In genomic region chr5:135544865-135545797, GRCm38 (mm10) we compare ENCODE assay signal across 8 mouse cellular contexts. TPM values are rescaled to one million over a fixed set of nuclear protein-coding genes. Genes with fewer than 3 reads are reported as not detected.
DNase-seq lines count a peak whose midpoint lies in the region; ATAC-seq and TF ChIP-seq lines count a peak whose summit lies in the region.

Gene Hip1, minus strand, starts transcription at chr5:135545120.

- ATAC-seq in forebrain, postnatal 0 days: peak; percentile 98
- ATAC-seq in lung, embryonic 15.5 days (ENCODE audit: borderline replicate concordance, extremely low read depth, low FRiP score, low TSS enrichment): peak; percentile 100

- peaks cover 0 to 7% of the 10 kb centered on the region in 2 experiments; a peak in 2 of 4 replicates for H3K4me1 ChIP-seq in MEL (ENCODE audit: control insufficient read depth in 1 of 2, insufficient read depth in 2 of 2, low read length in 2 of 2)
- H3K4me1 ChIP-seq in cerebellum, adult 2 months (ENCODE audit: control insufficient read depth, insufficient read depth, low read length): no peaks in the 10 kb centered on the region
- 0 out of 2 replicates have a peak, but pooled peaks cover 6% of the 10 kb centered on the region for H3K4me1 ChIP-seq in forebrain, postnatal 0 days (ENCODE audit: insufficient read depth)
- H3K4me1 ChIP-seq in lung, embryonic 15.5 days: peaks cover 10% of the 10 kb centered on the region

- peak; percentile 37 to 39; a peak in 2 of 4 replicates for TF ChIP-seq POLR2A in MEL (IDR thresholded peaks at IDR 0.05; ENCODE audit: control insufficient read depth in 1 of 2, insufficient read depth in 1 of 2, low read depth in 1 of 2, low read length in 2 of 2, poor library complexity in 1 of 2)
- peak; percentile 81 for TF ChIP-seq POLR2A in cerebellum, adult 2 months (IDR thresholded peaks at IDR 0.05; ENCODE audit: borderline replicate concordance, insufficient read depth, low read length)

- no peak for TF ChIP-seq RAD21 in MEL (IDR thresholded peaks at IDR 0.05; ENCODE audit: low read depth, low read length)

- H3K27ac ChIP-seq in MEL (ENCODE audit: control insufficient read depth, low read depth, low read length): no peak within 1 kb of the TSS
- peak within 1 kb of the TSS; percentile 32; the same call in 1 of the 2 replicates for H3K27ac ChIP-seq in cerebellum, adult 2 months (ENCODE audit: insufficient read depth, low read length)
- peak within 1 kb of the TSS; percentile 47; the same call in 1 of the 2 replicates for H3K27ac ChIP-seq in forebrain, postnatal 0 days (ENCODE audit: low read depth, low read length)
- peak within 1 kb of the TSS; percentile 31; the same call in 1 of the 2 replicates for H3K27ac ChIP-seq in lung, embryonic 15.5 days

- H3K9ac ChIP-seq in MEL (ENCODE audit: control insufficient read depth, low read depth, low read length, poor library complexity, severe bottlenecking): peak within 1 kb of the TSS; percentile 58
- peak within 1 kb of the TSS; percentile 63 for H3K9ac ChIP-seq in forebrain, postnatal 0 days
- H3K9ac ChIP-seq in lung, embryonic 15.5 days: peak within 1 kb of the TSS; percentile 72

- DNase-seq in MEL (ENCODE audit: low read depth, low spot score): peak; percentile 94
- peak; percentile 100 for DNase-seq in cerebellum, adult 2 months
- DNase-seq in forebrain, postnatal 0 days: peak; percentile 99
- peak; percentile 99 for DNase-seq in heart, postnatal 4 days
- DNase-seq in layer of hippocampus, adult 8-10 months (ENCODE audit: low spot score in 2 of 2): peak; percentile 100
- DNase-seq in ovary, adult 18-20 months (ENCODE audit: low spot score): peak; percentile 100
- peak; percentile 97 for DNase-seq in thymus, postnatal 0 days (ENCODE audit: low spot score)

- peak within 1 kb of the TSS; percentile 69 to 72 for H3K4me3 ChIP-seq in MEL (ENCODE audit: control insufficient read depth in 1 of 2, insufficient read depth in 1 of 2, low read depth in 2 of 2, low read length in 2 of 2)
- H3K4me3 ChIP-seq in cerebellum, adult 2 months (replicated peaks; ENCODE audit: insufficient read depth, low read depth, low read length): peak within 1 kb of the TSS; percentile 82
- peak within 1 kb of the TSS; percentile 79 for H3K4me3 ChIP-seq in forebrain, postnatal 0 days (ENCODE audit: low read depth, low read length)
- H3K4me3 ChIP-seq in lung, embryonic 15.5 days: peak within 1 kb of the TSS; percentile 82

- H3K4me2 ChIP-seq in forebrain, postnatal 0 days (ENCODE audit: low read depth): peak within 1 kb of the TSS; percentile 98
- H3K4me2 ChIP-seq in lung, embryonic 15.5 days: peak within 1 kb of the TSS; percentile 97

- TF ChIP-seq EP300 in MEL (IDR thresholded peaks at IDR 0.05; ENCODE audit: low read depth in 1 of 2, low read length in 2 of 2): no peak

- H3K79me2 ChIP-seq in MEL (ENCODE audit: control insufficient read depth, insufficient read depth, low read length, poor library complexity): no peaks in the 10 kb centered on the region

- WGBS in cerebellum, adult 2 months: under 1% methylated on average over 46 of the region's 46 CpGs
- under 1% methylated on average over 46 of the region's 46 CpGs for WGBS in forebrain, postnatal 0 days
- under 1% methylated on average over 46 of the region's 46 CpGs for WGBS in lung, embryonic 15.5 days

- no peak; a peak in 1 of 6 replicates for TF ChIP-seq CTCF in MEL (IDR thresholded peaks at IDR 0.05 in 2 of 3, conservative IDR thresholded peaks at IDR 0.05 in 1 of 3; ENCODE audit: control insufficient read depth in 1 of 3, insufficient read depth in 1 of 3, low read depth in 2 of 3, low read length in 3 of 3, poor library complexity in 1 of 3, severe bottlenecking in 1 of 3)
- peak; percentile 45; the same call in 1 of the 2 replicates for TF ChIP-seq CTCF in cerebellum, adult 2 months (IDR thresholded peaks at IDR 0.05; ENCODE audit: borderline replicate concordance, insufficient read depth, low read depth, low read length)
- peak; percentile 74 for TF ChIP-seq CTCF in forebrain, postnatal 0 days (IDR thresholded peaks at IDR 0.05; ENCODE audit: low read depth)

- H3K36me3 ChIP-seq in MEL (ENCODE audit: control insufficient read depth in 1 of 2, insufficient read depth in 2 of 2, low read length in 2 of 2): no peaks in the 10 kb centered on the region
- H3K36me3 ChIP-seq in forebrain, postnatal 0 days (ENCODE audit: insufficient read depth): no peaks in the 10 kb centered on the region
- no peaks in the 10 kb centered on the region for H3K36me3 ChIP-seq in lung, embryonic 15.5 days

- no peaks in the 10 kb centered on the region for H3K9me3 ChIP-seq in MEL (replicated peaks; ENCODE audit: insufficient read depth, low read length)
- no peaks in the 10 kb centered on the region for H3K9me3 ChIP-seq in forebrain, postnatal 0 days (ENCODE audit: low read length)
- no peaks in the 10 kb centered on the region for H3K9me3 ChIP-seq in lung, embryonic 15.5 days

- H3K27me3 ChIP-seq in MEL (ENCODE audit: control insufficient read depth in 1 of 2, insufficient read depth in 2 of 2, low read length in 2 of 2): peaks cover 11 to 14% of the 10 kb centered on the region in 2 experiments
- no peaks in the 10 kb centered on the region for H3K27me3 ChIP-seq in cerebellum, adult 2 months (ENCODE audit: control insufficient read depth, insufficient read depth, low read length)
- no peaks in the 10 kb centered on the region for H3K27me3 ChIP-seq in forebrain, postnatal 0 days (ENCODE audit: insufficient read depth, low read length)
- no peaks in the 10 kb centered on the region for H3K27me3 ChIP-seq in lung, embryonic 15.5 days

TF ChIP-seq in MEL, 35 proteins besides CTCF, POLR2A, EP300 and RAD21:
- peak; percentile 38; the same call in 1 of the 2 replicates for TF ChIP-seq MAZ (IDR thresholded peaks at IDR 0.05; ENCODE audit: low read depth, low read length)
- TF ChIP-seq SIN3A (IDR thresholded peaks at IDR 0.05; ENCODE audit: low read length): 0 out of 2 replicates have a peak, but pooled peaks have one; percentile 11
- peak; percentile 44; the same call in 1 of the 2 replicates for TF ChIP-seq HCFC1 (IDR thresholded peaks at IDR 0.05; ENCODE audit: low read depth, low read length)
- no peak for TF ChIP-seq USF1 (IDR thresholded peaks at IDR 0.05; ENCODE audit: low read depth, low read length)
- no peak for TF ChIP-seq USF2 (IDR thresholded peaks at IDR 0.05; ENCODE audit: borderline replicate concordance in 1 of 2, insufficient read depth in 1 of 2, low read depth in 1 of 2, low read length in 2 of 2)

RNA-seq across cellular contexts. Expression of gene Hip1, which starts in this region (rescaled TPM):
- 0.23 and 0.26 TPM in 2 replicates for total RNA-seq in MEL (2012; rRNA removed)
- under 1 TPM in 1 of 2 experiments, not detected in 1; 0.75 TPM for polyA plus RNA-seq in MEL (2012; ENCODE audit: insufficient read depth in 1 of 2, insufficient read length in 2 of 2, low read depth in 1 of 2, low replicate concordance in 2 of 2, missing spikeins in 1 of 2)
- polyA plus RNA-seq in cerebellum, adult 2 months (2012; rRNA removed): 32.3 and 35.2 TPM in 2 replicates
- 73.6 and 91.1 TPM in 2 replicates for total RNA-seq in forebrain, postnatal 0 days (2014; rRNA removed)
- polyA plus RNA-seq in forebrain, postnatal 0 days (2015; fragmentation: Nextera tagmentation; extraction: Ambion mirVana): 12.9 and 22.5 TPM in 2 replicates
- 10 to 100 TPM; 40.7 to 43.9 TPM for total RNA-seq in heart, postnatal 4 days (2021)
- total RNA-seq in layer of hippocampus, adult 8-10 months (2022): 10 to 100 TPM; 34.4 to 48.8 (median 44.9) TPM
- polyA plus RNA-seq in lung, embryonic 15.5 days (2015; fragmentation: Nextera tagmentation; extraction: Ambion mirVana): 30.6 and 33.7 TPM in 2 replicates
- polyA plus RNA-seq in thymus, postnatal 0 days (2015; fragmentation: Nextera tagmentation; extraction: Ambion mirVana): 2.4 and 2.7 TPM in 2 replicates

Comparison
In these comparisons a context has a peak if more than half of its experiments do, and no peak if none do; other contexts are left out.
1. RNA of gene Hip1 (total RNA-seq): 73.6 to 91.1 TPM in forebrain, postnatal 0 days, 34.4 to 48.8 TPM in layer of hippocampus, adult 8-10 months and 40.7 to 43.9 TPM in heart, postnatal 4 days; 0.23 to 0.26 TPM in MEL; every median in the first group is over 10 times any median in the second.
2. Peak in DNase-seq, H3K4me3 ChIP-seq and H3K9ac ChIP-seq in MEL; RNA of the gene not detected or under 1 TPM.
3. CTCF ChIP-seq: peak in cerebellum, adult 2 months (single experiment) and forebrain, postnatal 0 days (single experiment); none in MEL (0 of 3).
4. Peak in every context shown above with its lines, with median percentiles within 50 percentile points of each other: DNase-seq, H3K4me3 ChIP-seq and H3K9ac ChIP-seq.